Mouse (Mus musculus) embryonic facial prominence, embryonic 13.5 days (tissue): ENCODE measurements around the gene Katna1. TPM values are rescaled to one million over a fixed set of nuclear protein-coding genes. Genes with fewer than 3 reads are reported as not detected.
A peak's percentile ranks its signal among the peaks of the same experiment; 100 is the strongest.
"Not testable (repeated sequence)": the region's sequence is repeated elsewhere in the genome, so short reads cannot be mapped to it uniquely, and the experiment has no call there.

Source experiments
- ATAC-seq: fragments of 200-750 bp; cut with Nextera tagmentation; 2 replicates; pipeline ENCODE4 v1.8.0; 2017; ENCODE audit warnings: low read depth; ENCODE audit not compliant: insufficient number of reproducible peaks, insufficient read depth, low FRiP score, low TSS enrichment
- H3K27ac ChIP-seq: fragments of 300-500 bp; sonication (generic); 2 replicates; pipeline ENCODE4 v1.5.1; 2015; ENCODE audit warnings: moderate library complexity, mild to moderate bottlenecking, inconsistent platforms
- H3K27me3 ChIP-seq: fragments of 300-500 bp; sonication (generic); 2 replicates; pipeline ENCODE4 v1.6.1; 2015; ENCODE audit warnings: mild to moderate bottlenecking, inconsistent platforms
- H3K36me3 ChIP-seq: fragments of 300-500 bp; sonication (generic); 2 replicates; pipeline ENCODE4 v1.6.1; 2015; ENCODE audit warnings: mild to moderate bottlenecking, inconsistent platforms
- H3K4me1 ChIP-seq: fragments of 300-500 bp; sonication (generic); 2 replicates; pipeline ENCODE4 v1.6.1; 2015; ENCODE audit warnings: inconsistent platforms
- H3K4me2 ChIP-seq: fragments of 300-500 bp; sonication (generic); 2 replicates; pipeline ENCODE4 v1.6.1; 2015; ENCODE audit warnings: moderate library complexity, mild to moderate bottlenecking, inconsistent platforms
- H3K4me3 ChIP-seq: fragments of 300-500 bp; sonication (generic); 2 replicates; pipeline ENCODE4 v1.5.1; 2015; ENCODE audit warnings: mild to moderate bottlenecking, inconsistent platforms
- H3K9ac ChIP-seq: fragments of 300-500 bp; sonication (generic); 2 replicates; pipeline ENCODE4 v1.6.1; 2015; ENCODE audit warnings: mild to moderate bottlenecking, inconsistent platforms
- H3K9me3 ChIP-seq: fragments of 300-500 bp; sonication (generic); 2 replicates; pipeline ENCODE4 v1.6.1; 2016; ENCODE audit warnings: inconsistent platforms
- WGBS: fragments of 180-500 bp; shearing (Covaris S2); methylation state at CpG from one replicate; pipeline ENCODE4 v1.1.7; 2015; ENCODE audit warnings: mixed read lengths; 5-methylcytosine and 5-hydroxymethylcytosine counted together
- polyA plus RNA-seq: library from polyadenylated mRNA; unstranded; fragments of >200 nt; fragmentation: Nextera tagmentation; extraction: Ambion mirVana; gene quantifications from 2 replicates; pipeline ENCODE4 v1.2.1, GENCODE M21; 2015

Gene Katna1
- polyA plus RNA-seq, 1 experiment from 2014 or later, result 62.4 TPM

DNA sequence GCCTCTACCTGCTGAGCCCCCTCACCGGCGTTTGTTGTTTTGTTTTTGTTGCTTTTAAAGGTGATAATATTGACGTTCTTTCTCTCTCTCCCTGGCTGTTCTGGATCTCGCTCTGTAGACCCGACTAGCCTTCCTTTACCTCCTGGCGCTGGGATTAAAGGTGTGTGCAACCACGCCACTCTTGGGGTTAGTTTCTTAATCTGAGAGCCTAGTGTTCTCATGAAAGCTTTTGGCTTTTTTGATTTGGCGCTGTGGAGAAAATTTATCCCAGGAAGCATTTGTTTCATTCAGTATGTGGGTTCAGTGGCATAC, 657 bp downstream of the Katna1 start:
- 0% methylated on average over 8 of the region's 8 CpGs for WGBS
- peak overlapping the region; percentile 81 for H3K27ac ChIP-seq

GRCm38 (mm10) chr10:7727011-7727410, 1.2 kb downstream of the Katna1 start:
- no peaks in the 10 kb centered on the region for H3K27me3 ChIP-seq
- peak overlapping the region; percentile 37; the same call in 1 of the 2 replicates for H3K9ac ChIP-seq
- peak overlapping the region; percentile 82 for H3K4me3 ChIP-seq
- H3K4me2 ChIP-seq, result peak overlapping the region; percentile 81
- H3K36me3 ChIP-seq, result no peaks in the 10 kb centered on the region
- no peaks in the 10 kb centered on the region for H3K9me3 ChIP-seq
- WGBS, result 15% methylated on average over 3 of the region's 3 CpGs
- H3K27ac ChIP-seq, result no peak overlapping the region
- no peak for ATAC-seq
- H3K4me1 ChIP-seq, result peaks cover 9% of the 10 kb centered on the region

More for the DNA sequence above, 657 bp downstream of the Katna1 start:
- peak overlapping the region; percentile 85 for H3K9ac ChIP-seq
- H3K4me1 ChIP-seq, result peaks cover 7% of the 10 kb centered on the region
- no peak for ATAC-seq
- H3K36me3 ChIP-seq, result no peaks in the 10 kb centered on the region
- H3K27me3 ChIP-seq, result no peaks in the 10 kb centered on the region
- peak overlapping the region; percentile 82 for H3K4me3 ChIP-seq
- no peaks in the 10 kb centered on the region for H3K9me3 ChIP-seq
- H3K4me2 ChIP-seq, result peak overlapping the region; percentile 81

- Histone ChIP-seq H3K4me1 (peaks cover 9% of the 10 kb centered on the region), H3K9me3 (no peaks in the 10 kb centered on the region), H3K27ac (no peak overlapping the region), H3K4me3 (no peak overlapping the region), H3K27me3 (no peaks in the 10 kb centered on the region), H3K36me3 (no peaks in the 10 kb centered on the region), H3K9ac (no peak overlapping the region), H3K4me2 (no peak overlapping the region)
- ATAC-seq, result no peak
Measured at GRCm38 (mm10) chr10:7731582-7731981, 5.8 kb downstream of the Katna1 start.

DNA sequence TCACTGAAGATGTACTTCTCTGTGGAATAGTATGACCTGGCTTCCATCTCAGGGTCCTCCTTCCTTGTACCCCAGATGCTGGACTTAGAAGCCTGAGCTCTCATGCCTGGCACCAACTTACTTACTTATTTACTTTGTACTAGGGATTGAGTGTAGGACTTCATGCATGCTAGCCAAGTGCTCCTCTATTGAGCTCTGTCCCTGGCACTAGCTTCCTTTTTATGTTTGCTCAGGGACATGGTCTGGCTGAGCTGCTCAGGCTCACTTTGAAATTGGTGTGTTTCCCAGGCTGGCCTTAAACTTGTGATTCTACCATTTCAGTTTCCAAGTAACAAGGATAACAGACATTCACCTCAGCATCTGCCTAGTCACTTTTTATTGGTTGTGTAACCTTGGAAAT, 11.3 kb downstream of the Katna1 start:
- Histone ChIP-seq H3K27ac (no peak overlapping the region), H3K4me3 (no peak overlapping the region), H3K4me2 (no peak overlapping the region), H3K36me3 (peaks cover 10% of the 10 kb centered on the region), H3K9ac (no peak overlapping the region), H3K4me1 (no peaks in the 10 kb centered on the region), H3K27me3 (no peaks in the 10 kb centered on the region), H3K9me3 (no peaks in the 10 kb centered on the region)
- ATAC-seq, result no peak

DNA sequence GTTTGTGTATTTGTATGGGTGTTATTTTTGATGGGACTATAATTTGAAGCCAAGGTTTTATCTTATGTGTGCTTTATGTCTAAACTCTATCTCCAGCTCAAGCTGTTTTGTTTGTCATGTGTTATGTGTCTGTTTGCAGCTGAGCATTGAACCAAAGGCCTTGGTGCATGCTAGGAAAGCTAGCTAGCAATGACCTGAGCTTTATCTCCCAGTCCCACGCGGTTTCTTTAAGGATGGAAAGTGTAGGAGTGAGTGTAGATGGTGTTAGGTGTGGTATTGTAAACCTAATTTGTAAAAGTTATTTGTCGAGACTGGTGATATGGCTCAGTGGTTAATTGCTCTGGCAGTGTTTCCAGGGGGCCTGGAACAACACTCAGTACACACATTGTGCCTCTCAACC, 12.1 kb downstream of the Katna1 start:
- no peak overlapping the region for H3K27ac ChIP-seq
- H3K27me3 ChIP-seq, result no peaks in the 10 kb centered on the region
- H3K4me2 ChIP-seq, result no peak overlapping the region
- H3K4me3 ChIP-seq, result no peak overlapping the region
- H3K9me3 ChIP-seq, result no peaks in the 10 kb centered on the region
- ATAC-seq, result no peak
- H3K4me1 ChIP-seq, result no peaks in the 10 kb centered on the region
- no peak overlapping the region for H3K9ac ChIP-seq
- peaks cover 16% of the 10 kb centered on the region for H3K36me3 ChIP-seq
- WGBS, result 83% methylated on average over 3 of the region's 3 CpGs

DNA sequence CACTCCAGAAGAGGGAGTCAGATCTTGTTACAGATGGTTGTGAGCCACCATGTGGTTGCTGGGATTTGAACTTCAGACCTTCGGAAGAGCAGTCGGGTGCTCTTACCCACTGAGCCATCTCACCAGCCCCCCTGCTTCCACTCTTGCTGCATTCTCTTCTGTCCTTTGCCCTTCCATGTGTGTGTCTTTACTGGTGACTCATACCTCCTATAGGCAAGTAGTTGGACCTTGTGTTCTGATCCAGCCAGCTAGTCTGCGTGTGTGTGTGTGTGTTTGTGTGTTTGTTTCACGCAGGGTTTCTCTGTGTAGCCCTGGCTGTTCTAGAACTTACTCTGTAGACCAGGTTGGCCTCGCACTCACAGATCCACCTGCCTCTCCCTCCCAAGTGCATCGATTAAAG, 19.7 kb downstream of the Katna1 start:
- H3K9ac ChIP-seq, H3K27ac ChIP-seq, H3K4me1 ChIP-seq, H3K4me3 ChIP-seq, H3K4me2 ChIP-seq, ATAC-seq, H3K27me3 ChIP-seq, H3K9me3 ChIP-seq: not testable (repeated sequence)
- peaks cover 71% of the 10 kb centered on the region for H3K36me3 ChIP-seq
- WGBS, result 93% methylated on average over 6 of the region's 6 CpGs

- no peaks in the 10 kb centered on the region for H3K9me3 ChIP-seq
- no peak overlapping the region for H3K4me3 ChIP-seq
- H3K4me1 ChIP-seq, result no peaks in the 10 kb centered on the region
- no peak for ATAC-seq
- no peak overlapping the region for H3K27ac ChIP-seq
- H3K4me2 ChIP-seq, result no peak overlapping the region
- H3K36me3 ChIP-seq, result peaks cover 70% of the 10 kb centered on the region
- H3K27me3 ChIP-seq, result no peaks in the 10 kb centered on the region
- no peak overlapping the region for H3K9ac ChIP-seq
- 92% methylated on average over 6 of the region's 6 CpGs for WGBS
Measured at GRCm38 (mm10) chr10:7748752-7749151, 23.0 kb downstream of the Katna1 start.

- Histone ChIP-seq H3K9me3 (no peaks in the 10 kb centered on the region), H3K4me2 (no peak overlapping the region), H3K27me3 (no peaks in the 10 kb centered on the region), H3K9ac (no peak overlapping the region), H3K27ac (no peak overlapping the region), H3K4me3 (no peak overlapping the region), H3K4me1 (no peaks in the 10 kb centered on the region), H3K36me3 (peaks cover 80% of the 10 kb centered on the region)
- 93% methylated on average over 2 of the region's 2 CpGs for WGBS
- ATAC-seq, result no peak
Measured at GRCm38 (mm10) chr10:7757544-7757943, 31.7 kb downstream of the Katna1 start.

GRCm38 (mm10) chr10:7772346-7772745, 46.5 kb downstream of the Katna1 start:
- Histone ChIP-seq H3K4me3 (no peak overlapping the region), H3K36me3 (peaks cover 80% of the 10 kb centered on the region)
- WGBS, result 90% methylated on average over 4 of the region's 4 CpGs

DNA sequence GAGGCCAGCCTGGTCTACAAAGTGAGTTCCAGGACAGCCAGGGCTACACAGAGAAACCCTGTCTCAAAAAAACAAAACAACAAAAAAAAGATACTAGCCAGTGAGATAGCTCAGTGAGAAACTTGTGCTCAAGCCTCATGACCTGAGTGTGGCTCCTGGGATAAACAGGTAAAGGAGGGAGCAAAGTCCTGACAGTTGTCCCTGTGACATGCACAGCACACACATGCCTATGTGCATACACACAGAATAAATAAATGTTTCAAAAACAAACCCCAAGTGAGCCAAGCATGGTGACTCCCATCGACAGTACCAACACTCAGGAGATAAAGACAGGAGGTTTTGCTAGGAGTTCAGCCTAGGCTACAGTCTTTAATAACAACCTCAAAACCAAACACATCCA, 47.0 kb downstream of the Katna1 start:
- no peaks in the 10 kb centered on the region for H3K9me3 ChIP-seq
- H3K4me1 ChIP-seq, result no peaks in the 10 kb centered on the region
- 100% methylated on average over 1 of the region's 1 CpGs for WGBS
- no peak overlapping the region for H3K9ac ChIP-seq
- H3K27me3 ChIP-seq, result no peaks in the 10 kb centered on the region
- no peak for ATAC-seq
- H3K4me2 ChIP-seq, result no peak overlapping the region
- peaks cover 76% of the 10 kb centered on the region for H3K36me3 ChIP-seq
- H3K27ac ChIP-seq, result no peak overlapping the region
- no peak overlapping the region for H3K4me3 ChIP-seq

More at GRCm38 (mm10) chr10:7772346-7772745, 46.5 kb downstream of the Katna1 start:
- Histone ChIP-seq H3K4me2 (no peak overlapping the region), H3K4me1 (no peaks in the 10 kb centered on the region), H3K27ac (no peak overlapping the region), H3K9ac (no peak overlapping the region), H3K9me3 (no peaks in the 10 kb centered on the region), H3K27me3 (no peaks in the 10 kb centered on the region)
- no peak for ATAC-seq

GRCm38 (mm10) chr10:7775421-7775820, 49.6 kb downstream of the Katna1 start:
- Histone ChIP-seq H3K9me3 (no peaks in the 10 kb centered on the region), H3K27me3 (no peaks in the 10 kb centered on the region), H3K4me3 (no peak overlapping the region), H3K36me3 (peaks cover 54% of the 10 kb centered on the region), H3K4me1 (0 out of 2 replicates have a peak, but pooled peaks cover 6% of the 10 kb centered on the region), H3K27ac (no peak overlapping the region), H3K4me2 (no peak overlapping the region), H3K9ac (no peak overlapping the region)
- 89% methylated on average over 8 of the region's 8 CpGs for WGBS
- ATAC-seq, result no peak

DNA sequence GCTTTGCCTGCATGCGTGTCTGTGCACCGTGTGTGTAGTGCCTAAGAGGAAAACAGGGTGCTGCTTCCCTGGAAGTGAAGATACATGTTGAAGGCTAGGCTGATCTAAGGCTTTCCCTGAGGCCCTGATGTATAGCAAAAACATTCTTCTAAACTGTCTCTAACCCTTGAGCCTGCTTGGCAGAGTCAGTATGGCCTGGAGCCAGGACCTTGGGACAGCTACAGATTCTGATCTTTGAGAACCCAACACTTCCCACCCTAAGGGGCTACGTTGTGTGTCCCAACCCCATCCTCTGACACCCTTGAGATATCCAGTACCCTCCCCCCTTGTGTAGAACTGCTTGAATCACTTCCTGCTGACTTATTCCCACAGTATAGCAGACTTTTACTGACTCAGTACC, 52.6 kb downstream of the Katna1 start:
- H3K36me3 ChIP-seq, result peaks cover 27% of the 10 kb centered on the region
- H3K4me1 ChIP-seq, result 0 out of 2 replicates have a peak, but pooled peaks cover 6% of the 10 kb centered on the region
- no peaks in the 10 kb centered on the region for H3K27me3 ChIP-seq
- 91% methylated on average over 3 of the region's 3 CpGs for WGBS
- H3K4me3 ChIP-seq, result no peak overlapping the region
- no peak overlapping the region for H3K9ac ChIP-seq
- no peaks in the 10 kb centered on the region for H3K9me3 ChIP-seq
- ATAC-seq, result no peak
- no peak overlapping the region for H3K27ac ChIP-seq
- H3K4me2 ChIP-seq, result no peak overlapping the region

- ATAC-seq, result no peak
- Histone ChIP-seq H3K4me2 (peak overlapping the region; percentile 79), H3K36me3 (peaks cover 16% of the 10 kb centered on the region), H3K4me3 (peak overlapping the region; percentile 97), H3K4me1 (0 out of 2 replicates have a peak, but pooled peaks cover 6% of the 10 kb centered on the region), H3K27me3 (no peaks in the 10 kb centered on the region), H3K9me3 (no peaks in the 10 kb centered on the region), H3K9ac (peak overlapping the region; percentile 85), H3K27ac (no peak overlapping the region)
- WGBS, result 18% methylated on average over 7 of the region's 7 CpGs
Measured at GRCm38 (mm10) chr10:7779751-7780237, 54.0 kb downstream of the Katna1 start.
